Mouse (Mus musculus): ENCODE data around the gene Lfng.

The Lfng gene

DNA sequence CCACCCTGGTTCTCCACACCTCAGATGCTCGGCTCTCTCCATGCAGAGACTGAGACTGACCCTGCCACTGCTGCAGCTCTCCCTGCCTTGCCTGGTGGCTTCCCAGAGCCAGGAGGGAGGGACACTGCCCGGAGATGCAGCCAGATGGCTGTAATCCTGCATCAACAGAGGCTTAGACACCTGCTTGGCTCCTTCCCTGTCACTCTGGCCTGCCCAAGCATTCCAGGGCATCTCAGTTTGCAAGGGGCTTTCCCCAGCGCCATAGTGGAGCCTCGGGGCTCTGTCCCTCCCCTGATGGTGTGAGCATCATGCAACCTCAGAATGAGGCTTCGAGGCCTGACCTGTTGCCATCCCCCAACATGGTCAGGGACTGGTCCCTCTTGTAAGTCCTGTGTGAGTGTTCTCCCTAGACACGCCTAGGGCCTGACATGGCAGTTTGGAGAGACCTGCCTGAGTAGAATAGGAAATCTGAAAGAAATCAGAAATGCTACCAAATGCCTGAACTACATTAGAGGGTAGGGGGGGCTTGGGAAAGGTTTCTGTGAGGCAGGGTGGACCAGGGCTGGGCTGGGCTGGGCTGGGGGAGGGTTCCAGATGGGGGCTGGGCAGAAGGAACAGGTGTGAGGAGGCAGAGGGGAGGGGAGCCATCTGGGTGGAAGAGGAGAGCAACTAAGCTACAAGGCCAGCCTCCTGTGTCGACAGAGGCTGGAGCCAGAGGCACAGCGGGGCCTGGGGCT is 24.0 kb upstream of the Lfng start:
- in situ Hi-C loops (cut with MboI; ENCODE audit: low pct_unique_long_range_greater_than_20kb in 1 of 2, low sequenced_read_pairs in 2 of 2, unreplicated experiment in 1 of 2) = no loop called here

DNA sequence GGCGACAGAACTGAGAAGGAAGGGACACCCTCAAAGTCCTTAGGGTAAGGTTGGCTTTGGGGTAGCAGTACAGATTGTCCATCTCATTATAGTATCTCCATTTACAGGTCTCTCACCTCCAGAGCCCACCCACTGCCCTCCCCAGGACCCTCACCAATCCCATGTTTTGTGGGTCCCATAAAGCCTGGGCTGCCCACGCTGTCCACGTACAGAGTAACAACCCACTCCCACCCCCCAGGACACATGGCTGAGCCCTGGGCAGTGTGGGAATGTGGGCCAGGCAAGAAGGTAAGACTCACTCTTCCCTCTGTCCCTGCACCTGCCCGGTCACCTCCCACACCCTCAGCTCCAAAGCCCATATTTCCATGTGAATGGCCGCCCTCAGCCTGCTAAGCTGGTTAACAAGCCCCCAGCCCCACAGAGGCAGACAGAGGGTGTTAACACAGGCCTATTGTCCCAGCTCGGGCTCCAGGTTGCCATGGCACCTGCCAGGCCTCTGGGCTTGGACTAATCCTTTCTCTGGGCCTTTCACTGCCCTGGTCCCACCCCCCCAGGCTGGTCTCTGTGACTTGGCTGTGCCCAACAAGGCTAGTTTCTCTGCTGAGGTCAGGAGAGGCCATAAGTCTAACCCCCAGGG is 23.3 kb upstream of the Lfng start:
- in situ Hi-C loops (cut with MboI; ENCODE audit: low pct_unique_long_range_greater_than_20kb in 1 of 2, low sequenced_read_pairs in 2 of 2, unreplicated experiment in 1 of 2) = no loop called here

DNA sequence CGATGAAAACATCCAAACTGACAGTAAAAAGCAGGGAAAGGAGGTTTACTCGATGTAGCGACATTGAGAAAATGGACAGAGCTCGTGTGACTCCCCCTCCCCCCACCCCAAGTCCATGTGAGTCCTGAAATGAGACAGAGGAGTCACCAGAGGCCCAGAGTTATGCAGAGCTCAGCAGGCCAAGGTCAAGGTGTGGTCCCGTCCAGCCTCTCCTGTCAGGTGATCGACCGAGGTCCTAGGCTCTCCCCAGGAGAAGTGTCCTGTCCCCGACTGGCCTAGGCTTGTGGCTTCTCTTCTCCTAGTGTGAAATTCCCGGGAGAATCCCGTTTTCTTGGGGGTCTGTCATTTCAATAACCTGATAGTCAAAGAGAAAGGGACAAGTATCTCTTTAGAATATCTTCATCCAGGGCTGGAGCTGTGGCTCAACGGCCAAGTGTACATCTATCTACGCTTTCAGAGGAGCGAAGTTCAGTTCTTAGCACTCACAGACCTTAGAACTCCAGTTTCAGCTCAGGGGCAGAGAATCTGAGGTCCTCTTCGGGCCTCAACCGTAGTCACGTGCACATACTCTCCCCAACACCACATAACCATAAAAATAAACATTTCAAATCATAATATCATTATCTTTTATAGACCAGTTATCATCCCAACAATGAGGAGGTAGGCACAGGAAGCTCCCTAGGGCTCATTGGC is 17.9 kb upstream of the Lfng start:
- in situ Hi-C loops (cut with MboI; ENCODE audit: low pct_unique_long_range_greater_than_20kb in 1 of 2, low sequenced_read_pairs in 2 of 2, unreplicated experiment in 1 of 2) = no loop called here

DNA sequence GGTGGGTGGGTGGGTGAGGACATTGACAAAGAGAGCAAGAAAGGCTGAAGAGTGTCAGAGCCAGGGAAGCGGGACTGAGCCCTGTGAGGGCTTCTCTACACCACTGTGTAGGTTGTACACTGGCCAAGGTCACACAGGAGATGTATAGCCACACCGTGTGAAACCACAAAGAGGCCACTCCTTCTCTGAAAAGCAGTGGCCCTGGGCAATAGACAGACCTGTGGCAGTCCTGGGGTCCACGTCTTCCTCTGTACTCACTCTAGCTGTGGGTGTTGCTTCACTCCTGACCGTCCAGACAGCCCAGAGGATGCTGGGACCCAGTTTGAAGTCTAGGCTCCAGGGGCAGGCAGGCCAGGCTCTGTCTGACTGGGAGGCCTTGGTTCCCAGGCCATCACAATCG is 12.3 kb upstream of the Lfng start:
- in situ Hi-C loops (cut with MboI; ENCODE audit: low pct_unique_long_range_greater_than_20kb in 1 of 2, low sequenced_read_pairs in 2 of 2, unreplicated experiment in 1 of 2) = no loop called here

DNA sequence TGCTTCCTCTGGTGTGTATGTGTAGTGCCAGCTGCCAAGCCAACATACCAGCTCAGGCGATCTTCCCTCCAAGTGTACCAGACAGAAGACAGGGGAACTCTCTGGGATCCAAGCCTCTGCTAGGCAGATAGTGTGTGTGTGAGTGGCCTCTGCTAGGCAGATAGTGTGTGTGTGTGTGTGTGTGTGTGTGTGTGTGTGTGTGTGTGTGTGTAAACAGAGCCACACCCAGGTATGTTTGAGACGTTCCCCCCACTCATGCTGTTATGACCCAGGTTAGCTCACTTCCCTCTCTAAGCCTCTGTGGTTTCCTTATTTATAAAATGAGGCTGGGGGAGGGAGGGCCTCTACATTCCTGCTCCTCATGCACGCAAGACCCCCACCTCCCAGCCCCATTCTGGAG is 10.7 kb upstream of the Lfng start:
- in situ Hi-C loops (cut with MboI; ENCODE audit: low pct_unique_long_range_greater_than_20kb in 1 of 2, low sequenced_read_pairs in 2 of 2, unreplicated experiment in 1 of 2) = no loop called here

DNA sequence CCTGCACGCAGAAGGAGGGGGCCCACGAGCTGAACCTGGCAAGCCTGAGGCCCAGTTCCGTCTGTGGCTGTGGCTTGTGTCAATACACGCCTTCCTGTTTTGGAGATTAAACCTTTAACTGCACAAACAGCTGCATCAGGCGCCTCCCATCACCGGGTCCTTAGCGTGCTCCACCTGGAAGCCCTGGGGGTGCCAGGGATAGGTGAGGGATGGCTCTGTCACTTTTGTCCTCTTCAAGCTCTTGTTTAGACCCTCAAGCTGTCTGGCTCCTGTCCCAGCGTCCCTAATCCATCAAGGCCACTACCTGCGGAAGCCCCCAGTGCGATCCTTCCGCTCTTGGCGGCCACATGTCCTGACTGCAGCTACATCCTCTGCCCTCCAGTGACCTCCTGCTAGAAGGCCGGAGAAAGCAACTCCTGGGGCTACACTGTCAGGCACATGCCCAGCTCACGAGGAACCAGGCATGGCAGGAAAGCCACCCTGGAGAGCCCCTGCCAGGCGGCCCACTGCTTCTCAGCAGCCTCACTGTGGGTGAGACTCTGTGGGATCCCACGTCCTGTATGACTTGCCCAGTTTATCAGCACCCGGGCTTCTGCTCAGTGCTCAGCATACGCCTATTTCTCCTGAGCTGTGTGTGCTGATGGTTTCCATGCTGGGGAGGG is 10.1 kb upstream of the Lfng start:
- in situ Hi-C loops (cut with MboI; ENCODE audit: low pct_unique_long_range_greater_than_20kb in 1 of 2, low sequenced_read_pairs in 2 of 2, unreplicated experiment in 1 of 2) = no loop called here

DNA sequence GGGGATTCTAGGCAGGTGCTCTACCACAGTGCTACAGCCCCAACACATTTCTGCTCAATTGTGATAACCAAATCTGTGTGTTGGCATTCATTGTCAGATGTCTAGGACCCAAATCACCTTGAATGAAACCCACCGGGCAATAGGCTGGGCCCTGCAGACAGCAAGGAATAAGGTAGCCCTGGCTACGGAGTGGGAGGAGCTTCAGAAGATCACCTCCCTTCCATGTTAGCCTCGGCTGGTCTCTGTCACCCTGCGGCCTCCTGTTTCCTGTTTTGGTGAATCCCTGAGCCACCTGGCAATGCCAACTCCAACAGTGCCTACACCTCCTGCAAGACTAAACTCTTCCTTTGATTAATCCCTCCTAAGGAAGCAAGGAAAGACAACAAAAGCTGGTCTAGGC is 9.3 kb upstream of the Lfng start:
- in situ Hi-C loops (cut with MboI; ENCODE audit: low pct_unique_long_range_greater_than_20kb in 1 of 2, low sequenced_read_pairs in 2 of 2, unreplicated experiment in 1 of 2) = no loop called here

DNA sequence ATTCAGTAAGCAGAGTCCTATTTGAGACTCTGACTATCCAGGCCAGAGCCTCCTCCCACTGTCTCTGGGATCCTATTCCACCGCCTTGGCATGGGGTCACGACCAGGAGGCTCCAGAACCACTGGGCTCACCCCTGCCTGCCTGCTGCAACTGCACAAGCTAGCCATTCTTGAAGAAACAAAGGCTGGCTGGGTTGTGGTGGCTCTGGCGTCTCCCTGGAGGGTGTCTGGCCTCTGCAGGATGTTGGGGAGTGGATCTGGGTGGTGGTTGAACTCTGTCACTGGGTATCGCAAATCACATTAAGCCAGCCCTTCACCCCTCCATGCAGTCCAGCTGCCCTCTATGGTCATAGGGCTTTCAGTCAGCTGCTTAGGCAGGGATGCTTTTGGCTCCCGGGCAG is 7.2 kb upstream of the Lfng start:
- in situ Hi-C loops (cut with MboI; ENCODE audit: low pct_unique_long_range_greater_than_20kb in 1 of 2, low sequenced_read_pairs in 2 of 2, unreplicated experiment in 1 of 2) = no loop called here

DNA sequence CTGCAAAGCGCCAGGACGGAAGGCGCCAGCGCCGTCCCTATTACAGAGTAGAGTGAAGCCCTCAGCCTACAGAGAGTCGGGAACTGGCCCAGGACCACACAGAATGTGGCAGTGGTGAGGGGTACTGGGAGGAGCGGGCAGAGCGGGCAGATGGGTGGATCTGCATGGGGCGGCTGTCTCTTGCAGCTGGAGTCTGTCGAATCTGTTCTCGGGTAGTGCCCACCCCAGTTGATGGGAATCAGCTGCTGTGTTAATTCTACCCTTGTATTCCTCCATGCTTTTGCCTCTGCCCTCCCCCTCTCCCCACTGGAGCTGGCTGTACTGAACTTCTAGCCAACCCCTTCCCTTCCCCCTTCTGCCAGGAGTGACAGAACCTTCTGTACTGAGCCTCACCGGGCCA is 5.4 kb upstream of the Lfng start:
- in situ Hi-C loops (cut with MboI; ENCODE audit: low pct_unique_long_range_greater_than_20kb in 1 of 2, low sequenced_read_pairs in 2 of 2, unreplicated experiment in 1 of 2) = no loop called here

DNA sequence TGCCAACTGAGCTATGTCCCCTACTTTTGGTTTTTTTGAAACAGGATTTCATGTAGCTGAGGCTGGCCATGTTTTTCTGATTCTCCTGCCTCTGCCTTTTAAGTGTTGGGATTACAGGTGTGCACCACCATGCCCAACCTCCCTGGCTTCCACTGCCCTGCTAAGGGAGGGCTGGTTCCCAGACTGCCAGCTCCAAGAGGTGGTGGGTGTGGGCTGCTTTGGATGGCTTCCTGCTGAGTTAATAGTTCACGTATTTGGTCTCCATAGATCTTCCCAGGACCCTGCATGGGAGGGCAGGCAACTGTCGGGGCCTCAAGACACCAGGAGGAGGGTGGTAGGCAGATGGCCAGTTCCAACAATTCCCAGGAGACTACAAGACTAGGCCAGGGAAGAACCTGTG is 4.6 kb upstream of the Lfng start:
- in situ Hi-C loops (cut with MboI; ENCODE audit: low pct_unique_long_range_greater_than_20kb in 1 of 2, low sequenced_read_pairs in 2 of 2, unreplicated experiment in 1 of 2) = no loop called here

DNA sequence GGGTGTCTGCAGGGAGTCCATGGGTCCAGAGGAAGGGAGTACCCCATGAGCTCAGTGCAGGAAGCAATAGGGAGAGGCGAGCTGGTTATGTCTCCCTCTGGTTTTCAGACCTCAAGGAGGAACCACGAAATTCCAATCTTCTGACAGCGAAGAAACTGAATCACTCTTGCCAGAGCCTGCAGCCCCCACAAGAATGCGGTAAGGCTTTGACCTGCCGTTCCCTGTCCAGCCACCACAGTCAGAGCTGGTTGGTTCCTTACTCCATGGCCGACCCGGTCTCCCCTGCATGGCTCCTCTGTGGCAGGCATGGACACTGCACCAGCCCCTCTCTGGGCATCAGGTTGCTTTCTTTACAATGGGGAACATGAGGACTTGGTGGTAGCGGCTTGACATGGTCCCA is 2.7 kb upstream of the Lfng start:
- in situ Hi-C loops (cut with MboI; ENCODE audit: low pct_unique_long_range_greater_than_20kb in 1 of 2, low sequenced_read_pairs in 2 of 2, unreplicated experiment in 1 of 2) = no loop called here

DNA sequence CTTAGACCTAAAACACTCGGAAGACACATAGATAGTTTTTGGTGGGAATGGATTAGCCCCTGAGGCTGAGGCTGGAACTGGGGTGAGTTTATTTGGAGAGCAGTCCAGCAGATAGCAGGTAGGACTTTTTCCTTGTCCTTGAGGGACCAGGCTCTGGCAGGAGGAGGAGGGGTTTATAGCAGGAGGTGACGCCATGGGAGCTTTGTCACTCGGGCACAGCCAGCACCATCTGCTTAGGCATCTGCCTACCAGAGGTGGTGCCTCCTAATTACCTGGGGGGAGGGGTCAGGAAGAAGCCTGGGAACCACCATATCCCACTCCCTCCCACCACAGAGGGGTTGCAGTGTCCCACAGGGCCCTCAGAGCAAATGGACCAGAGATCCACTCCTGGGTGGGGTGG is 1.9 kb upstream of the Lfng start:
- in situ Hi-C loops (cut with MboI; ENCODE audit: low pct_unique_long_range_greater_than_20kb in 1 of 2, low sequenced_read_pairs in 2 of 2, unreplicated experiment in 1 of 2) = no loop called here

DNA sequence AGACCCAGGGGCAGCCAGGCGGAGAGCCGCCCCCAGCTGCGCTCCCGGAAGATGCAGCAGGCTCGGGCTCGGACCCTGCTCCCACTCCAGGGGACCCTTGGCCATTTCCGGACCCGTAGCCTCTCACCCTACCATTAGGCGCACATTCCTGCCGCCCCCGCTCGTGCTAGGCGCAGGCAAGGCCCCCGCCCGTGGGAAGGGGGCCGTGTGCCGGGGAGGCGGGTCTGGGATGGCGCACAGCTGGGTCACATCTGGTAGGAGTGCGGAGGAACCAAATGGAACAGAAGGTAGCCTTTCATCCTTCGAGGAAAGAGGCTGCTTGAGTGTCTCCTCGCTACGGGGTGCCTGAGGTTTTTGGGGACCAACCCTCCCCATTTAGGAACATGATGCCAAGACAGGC is 734 bp upstream of the Lfng start:
- in situ Hi-C loops (cut with MboI; ENCODE audit: low pct_unique_long_range_greater_than_20kb in 1 of 2, low sequenced_read_pairs in 2 of 2, unreplicated experiment in 1 of 2) = no loop called here

DNA sequence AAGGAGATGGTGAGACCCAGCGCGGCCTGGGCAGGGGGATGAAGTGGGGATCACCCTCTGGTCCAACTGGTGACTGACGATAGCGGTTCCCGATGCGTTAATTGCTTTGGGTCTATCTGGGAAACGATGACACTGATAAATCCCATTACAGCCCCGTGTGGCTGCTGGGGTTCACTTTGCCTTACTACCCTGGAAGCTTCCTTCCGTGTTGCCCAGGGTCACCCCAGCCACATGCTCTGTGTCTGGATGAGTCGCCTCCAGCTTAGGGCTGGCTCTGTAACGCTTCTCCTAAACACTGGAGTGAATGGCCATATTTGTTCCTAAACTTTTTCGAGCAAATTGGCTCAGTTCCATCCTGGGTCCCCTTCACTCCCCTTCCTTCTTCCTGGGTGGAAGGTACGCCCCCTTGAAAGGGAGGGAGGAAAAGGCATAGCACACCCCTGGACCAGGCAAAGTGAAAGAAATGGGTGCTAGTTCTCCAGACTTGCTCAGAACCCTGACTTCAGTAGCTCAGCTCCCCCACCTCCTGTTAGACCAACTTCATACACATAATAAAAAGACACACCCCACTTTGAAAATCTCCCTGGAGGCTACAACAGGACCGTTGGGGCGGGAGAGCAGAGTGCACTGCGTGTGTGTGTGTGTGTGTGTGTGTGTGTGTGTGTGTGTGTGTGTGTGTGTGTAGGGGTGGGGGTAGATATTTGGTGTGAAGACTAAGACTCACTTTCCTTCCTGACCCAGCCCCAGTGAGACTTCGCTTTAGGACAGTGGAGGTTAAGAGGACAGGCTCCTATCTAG is 915 bp downstream of the Lfng start:
- in situ Hi-C loops (cut with MboI; ENCODE audit: low pct_unique_long_range_greater_than_20kb in 1 of 2, low sequenced_read_pairs in 2 of 2, unreplicated experiment in 1 of 2) = no loop called here

DNA sequence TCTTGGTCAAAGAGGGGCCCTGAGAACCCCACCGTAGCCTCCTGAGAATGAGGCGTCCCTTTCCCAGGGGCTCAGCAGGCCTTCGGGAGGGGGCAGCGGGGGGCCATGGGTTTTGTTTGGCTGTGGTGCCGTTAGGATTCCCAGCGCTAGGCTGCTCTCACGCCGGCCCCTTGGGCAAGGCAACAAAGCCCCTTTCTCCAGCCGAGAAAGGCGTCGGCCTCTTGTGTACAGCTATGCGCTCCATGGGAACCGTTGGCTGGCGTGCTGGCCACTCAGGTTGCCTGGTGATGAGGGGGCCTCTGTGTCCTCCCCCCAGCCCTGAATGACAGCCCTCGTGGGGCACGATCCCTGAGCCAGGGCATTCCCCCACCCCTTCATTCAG is 1.5 kb downstream of the Lfng start:
- in situ Hi-C loops (cut with MboI; ENCODE audit: low pct_unique_long_range_greater_than_20kb in 1 of 2, low sequenced_read_pairs in 2 of 2, unreplicated experiment in 1 of 2) = no loop called here

DNA sequence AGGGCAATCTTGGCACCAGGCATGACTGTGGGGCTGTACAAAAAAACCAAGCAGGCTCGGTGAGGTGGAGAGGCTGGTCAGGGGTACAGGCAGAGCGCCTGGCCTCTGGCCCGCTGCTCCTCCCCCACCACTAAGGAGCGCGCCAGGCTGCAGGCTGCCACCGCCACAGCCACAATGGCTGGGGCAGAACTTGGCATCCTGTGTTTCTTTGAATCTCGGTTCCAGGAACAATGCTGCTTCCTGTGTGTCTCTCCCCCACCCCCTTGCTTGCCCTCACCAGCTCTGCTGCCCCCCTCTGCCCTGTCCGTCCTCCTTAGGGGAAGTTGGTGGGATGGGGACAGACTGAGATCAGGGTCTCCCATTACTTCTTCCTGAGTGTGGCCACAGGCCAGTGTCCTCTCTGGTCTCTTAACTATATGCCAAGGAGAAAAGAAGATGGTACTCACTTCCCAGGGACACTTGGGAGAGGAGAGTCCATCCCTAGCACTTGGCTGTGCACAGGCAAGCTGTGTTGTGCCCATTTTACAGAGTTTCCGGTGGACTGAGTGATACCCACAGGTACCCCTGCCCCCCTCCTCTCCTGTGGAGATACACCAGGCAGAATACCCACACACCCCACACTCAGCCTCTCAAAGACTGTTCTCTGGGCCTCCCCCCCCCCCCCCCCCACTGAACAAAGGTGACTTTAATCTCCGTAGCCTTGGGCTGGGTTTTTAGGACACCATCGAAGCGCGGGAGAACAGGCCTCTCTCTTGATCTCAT is 2.6 kb downstream of the Lfng start:
- in situ Hi-C loops (cut with MboI; ENCODE audit: low pct_unique_long_range_greater_than_20kb in 1 of 2, low sequenced_read_pairs in 2 of 2, unreplicated experiment in 1 of 2) = loop anchor here in 1 of 2 experiments (10.0 kb wide), 1 partner anchor 135 kb away; no protein-coding TSS in a partner anchor

DNA sequence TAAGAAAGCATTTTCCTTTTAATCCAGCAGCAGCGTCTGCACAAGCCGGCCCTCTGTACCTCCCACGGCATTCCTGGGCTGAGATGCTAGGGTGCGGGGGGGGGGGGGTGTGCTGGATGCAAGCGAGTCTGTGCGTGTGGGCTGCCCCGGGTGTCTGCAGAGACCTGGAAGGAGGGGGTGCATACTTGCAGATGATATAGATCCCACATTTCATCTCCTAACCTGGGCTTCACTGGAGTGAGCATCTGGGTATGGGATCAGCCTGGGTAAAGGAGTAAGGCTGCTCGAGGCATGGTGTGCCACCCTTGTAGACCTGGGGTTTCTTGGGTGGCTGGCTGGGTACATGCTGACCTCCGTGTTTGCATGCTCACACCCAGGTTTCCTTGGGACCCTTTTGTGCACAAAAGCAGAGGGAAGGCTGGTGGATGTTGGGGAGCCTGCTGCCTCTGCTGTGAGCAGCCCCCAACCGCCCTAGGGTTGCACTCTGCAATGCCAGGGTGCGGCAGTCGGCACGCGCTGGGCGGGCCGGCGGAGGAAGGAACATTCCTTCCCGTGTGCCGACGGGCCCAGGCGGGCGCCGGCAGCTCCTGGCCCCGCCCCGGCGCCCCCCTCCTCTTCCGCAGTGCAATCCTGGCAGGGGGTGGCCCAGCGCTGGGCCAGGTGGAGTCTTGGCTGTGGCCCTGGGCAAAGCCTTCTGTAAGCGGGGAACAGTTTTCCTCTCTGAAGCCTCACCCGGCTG is 3.3 kb downstream of the Lfng start:
- in situ Hi-C loops (cut with MboI; ENCODE audit: low pct_unique_long_range_greater_than_20kb in 1 of 2, low sequenced_read_pairs in 2 of 2, unreplicated experiment in 1 of 2) = loop anchor here in 1 of 2 experiments (10.0 kb wide), 1 partner anchor 136 kb away; no protein-coding TSS in a partner anchor

Measured in mouse embryonic stem cell (cell line).